Mouse (Mus musculus): ENCODE measurements around the gene Utp11.

GRCm38 (mm10) chr4:124656518-124656853, 36.9 kb downstream of the Utp11 start, which contains the start of gene Pou3f1:
- TF ChIP-seq GATA1 (IDR thresholded peaks at IDR 0.05; ENCODE audit: borderline replicate concordance, low read length): no peak
- TF ChIP-seq FLI1 (IDR thresholded peaks at IDR 0.05; ENCODE audit: low read length): no peak
